19 mouse cellular contexts compared by ENCODE assay signal in the genomic region with DNA sequence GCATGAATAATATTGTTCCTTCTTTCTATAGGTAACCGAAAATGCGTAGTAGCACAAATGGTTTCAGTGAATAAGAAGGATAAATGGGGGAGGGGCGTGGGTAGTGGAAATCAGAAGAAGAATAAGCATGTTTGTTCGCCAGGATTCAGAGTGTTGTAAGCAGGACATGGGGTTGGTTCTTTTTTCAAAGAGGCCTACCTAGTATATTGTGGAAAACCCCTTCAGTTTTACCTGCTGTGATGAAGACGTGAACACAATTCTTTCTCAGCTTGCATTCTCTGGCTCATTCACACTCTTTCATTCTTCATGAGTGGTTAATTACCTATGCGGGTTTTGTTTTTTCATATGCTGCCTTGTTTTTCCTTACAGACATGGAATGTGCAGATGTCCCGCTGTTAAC.
"Had no signal": no experiment of that assay in that cellular context is flagged by ENCODE, and none has a peak within 500 bp of the region (broad histone marks: within the 10 kb centered on the region; RNA-seq: fewer than 3 reads in every experiment).

No protein-coding gene starts in this region.

- H3K36me3 ChIP-seq: liver, embryonic 12.5 days; midbrain, embryonic 10.5 days; midbrain, embryonic 13.5 days; neural tube, embryonic 13.5 days had no signal

- H3K27me3 ChIP-seq: limb, embryonic 13.5 days; liver, embryonic 12.5 days; liver, embryonic 15.5 days; midbrain, embryonic 13.5 days; neural tube, embryonic 13.5 days; stomach, embryonic 15.5 days had no signal

- DNase-seq: kidney, adult 18-20 months; kidney, adult 9 months; kidney, postnatal 14 days; kidney, postnatal 4 days; liver; lung, adult 2 months; thymus, postnatal 14 days had no signal

- H3K27ac ChIP-seq: limb, embryonic 10.5 days; limb, embryonic 13.5 days; liver, embryonic 12.5 days; liver, embryonic 15.5 days; macrophage; midbrain, embryonic 10.5 days; midbrain, embryonic 13.5 days; neural tube, embryonic 13.5 days; stomach, embryonic 15.5 days had no signal

- H3K4me3 ChIP-seq: limb, embryonic 10.5 days; limb, embryonic 13.5 days; liver, embryonic 12.5 days; liver, embryonic 15.5 days; megakaryocyte, embryonic 14.5 days; midbrain, embryonic 10.5 days; midbrain, embryonic 13.5 days; myocyte; neural tube, embryonic 13.5 days; stomach, embryonic 15.5 days had no signal

- H3K4me1 ChIP-seq: megakaryocyte, embryonic 14.5 days; midbrain, embryonic 13.5 days; neural tube, embryonic 13.5 days; stomach, embryonic 15.5 days had no signal

- ATAC-seq: liver, embryonic 12.5 days; midbrain, embryonic 13.5 days; midbrain, embryonic 16.5 days had no signal

- H3K9ac ChIP-seq: limb, embryonic 13.5 days; liver, embryonic 12.5 days; liver, embryonic 15.5 days; midbrain, embryonic 13.5 days; neural tube, embryonic 13.5 days; stomach, embryonic 15.5 days had no signal
